Mouse (Mus musculus): ENCODE results near the gene Ankrd27.

- TF ChIP-seq POLR2A (IDR thresholded peaks at IDR 0.05; ENCODE audit: control insufficient read depth, extremely low read depth, insufficient read depth, low read length, poor library complexity) (no peak), CTCF (IDR thresholded peaks at IDR 0.05; ENCODE audit: borderline replicate concordance, control insufficient read depth, extremely low read depth, insufficient read depth, low read length, poor library complexity) (no peak)
Observed at GRCm38 (mm10) chr7:35583476-35584025, 2.5 kb upstream of the Ankrd27 start.
